Mouse (Mus musculus) forebrain, embryonic 10.5 days (tissue): Measurements from ENCODE around the gene Sbno2. TPM values are rescaled to one million over a fixed set of nuclear protein-coding genes. Genes with fewer than 3 reads are reported as not detected.
"Not testable (repeated sequence)": the region's sequence is repeated elsewhere in the genome, so short reads cannot be mapped to it uniquely, and the experiment has no call there.

Source experiments
- DNase-seq: peaks from one replicate; pipeline ENCODE4 v3.0.0-alpha.2; 2017; ENCODE audit warnings: low spot score; ENCODE audit errors: extremely low spot score
- H3K27ac ChIP-seq: fragments of 300-500 bp; sonication (generic); 2 replicates; pipeline ENCODE4 v1.5.1; 2016; ENCODE audit warnings: mild to moderate bottlenecking
- H3K27me3 ChIP-seq: fragments of 300-500 bp; sonication (generic); 2 replicates; pipeline ENCODE4 v1.6.1; 2016; ENCODE audit warnings: mild to moderate bottlenecking; ENCODE audit not compliant: poor library complexity, severe bottlenecking
- H3K36me3 ChIP-seq: fragments of 300-500 bp; sonication (generic); replicated peaks from 2 replicates; pipeline ENCODE4 v1.6.1; 2016; ENCODE audit warnings: mild to moderate bottlenecking, moderate library complexity
- H3K4me1 ChIP-seq: fragments of 300-500 bp; sonication (generic); 2 replicates; pipeline ENCODE4 v1.6.1; 2016
- H3K4me3 ChIP-seq: fragments of 300-500 bp; sonication (generic); 2 replicates; pipeline ENCODE4 v1.5.1; 2016; ENCODE audit warnings: mild to moderate bottlenecking, moderate library complexity
- H3K9me3 ChIP-seq: fragments of 300-500 bp; sonication (generic); 2 replicates; pipeline ENCODE4 v1.6.1; 2016; ENCODE audit warnings: mild to moderate bottlenecking, moderate library complexity
- WGBS: fragments of 180-500 bp; shearing (Covaris S2); methylation state at CpG from one replicate; pipeline ENCODE4 v1.1.7; 2016; 5-methylcytosine and 5-hydroxymethylcytosine counted together
- polyA plus RNA-seq: library from polyadenylated mRNA; unstranded; fragments of >200 nt; fragmentation: Nextera tagmentation; extraction: Ambion mirVana; gene quantifications from 2 replicates; pipeline ENCODE4 v1.2.1, GENCODE M21; 2016

The Sbno2 gene
- polyA plus RNA-seq, 1 experiment from 2014 or later = 15.6 TPM

GRCm38 (mm10) chr10:80045766-80046165 is 59.6 kb downstream of the Sbno2 start:
- peaks cover 12% of the 10 kb centered on the region; the same call in 1 of the 2 replicates for H3K27me3 ChIP-seq
- no peaks in the 10 kb centered on the region for H3K36me3 ChIP-seq
- H3K9me3 ChIP-seq = no peaks in the 10 kb centered on the region
- whole genome bisulfite sequencing = 86% methylated on average over 5 of the region's 5 CpGs
- peaks cover 52% of the 10 kb centered on the region for H3K4me1 ChIP-seq
- H3K4me3 ChIP-seq = no peak overlapping the region
- no peak overlapping the region for H3K27ac ChIP-seq
- no peak for DNase-seq

- DNase-seq, H3K36me3 ChIP-seq, H3K27ac ChIP-seq, H3K4me3 ChIP-seq, H3K9me3 ChIP-seq: not testable (repeated sequence)
- WGBS = 94% methylated on average over 3 of the region's 4 CpGs
- peaks cover 12% of the 10 kb centered on the region; the same call in 1 of the 2 replicates for H3K27me3 ChIP-seq
- H3K4me1 ChIP-seq = peaks cover 48% of the 10 kb centered on the region
Observed at GRCm38 (mm10) chr10:80045364-80045763, 60.0 kb downstream of the Sbno2 start.

- Histone ChIP-seq H3K9me3 (no peaks in the 10 kb centered on the region), H3K27me3 (peaks cover 12% of the 10 kb centered on the region; the same call in 1 of the 2 replicates), H3K4me1 (peaks cover 43% of the 10 kb centered on the region), H3K36me3 (no peaks in the 10 kb centered on the region), H3K27ac (peak overlapping the region; percentile 71), H3K4me3 (peak overlapping the region; percentile 1; the same call in 1 of the 2 replicates)
- 38% methylated on average over 4 of the region's 4 CpGs for WGBS
- DNase-seq = no peak
Observed at GRCm38 (mm10) chr10:80044087-80044486, 61.3 kb downstream of the Sbno2 start.

- H3K27me3 ChIP-seq, H3K9me3 ChIP-seq, H3K27ac ChIP-seq, DNase-seq, H3K4me3 ChIP-seq: not testable (repeated sequence)
- Histone ChIP-seq H3K4me1 (peaks cover 34% of the 10 kb centered on the region), H3K36me3 (peaks cover 19% of the 10 kb centered on the region)
- 88% methylated on average over 8 of the region's 8 CpGs for WGBS
Observed at GRCm38 (mm10) chr10:80041409-80042060, 63.8 kb downstream of the Sbno2 start.

GRCm38 (mm10) chr10:80039559-80039979 is 65.8 kb downstream of the Sbno2 start, which contains the start of gene Polr2e:
Gene Polr2e (minus strand): TSS chr10:80039795.
- Histone ChIP-seq H3K36me3 (peaks cover 39% of the 10 kb centered on the region), H3K9me3 (no peaks in the 10 kb centered on the region), H3K27me3 (no peaks in the 10 kb centered on the region), H3K4me1 (peaks cover 33% of the 10 kb centered on the region), H3K4me3 (peak within 1 kb of the TSS; percentile 84), H3K27ac (peak within 1 kb of the TSS; percentile 85)
- DNase-seq = peak; percentile 99
- under 1% methylated on average over 40 of the region's 40 CpGs for WGBS

- no peaks in the 10 kb centered on the region for H3K9me3 ChIP-seq
- no peaks in the 10 kb centered on the region for H3K27me3 ChIP-seq
- peak overlapping the region; percentile 84; the same call in 1 of the 2 replicates for H3K4me3 ChIP-seq
- no peak for DNase-seq
- H3K36me3 ChIP-seq = peaks cover 44% of the 10 kb centered on the region
- H3K4me1 ChIP-seq = peaks cover 36% of the 10 kb centered on the region
- 93% methylated on average over 13 of the region's 13 CpGs for WGBS
- H3K27ac ChIP-seq = no peak overlapping the region
Observed at GRCm38 (mm10) chr10:80036832-80037231, 68.5 kb downstream of the Sbno2 start.

- Histone ChIP-seq H3K36me3 (peaks cover 49% of the 10 kb centered on the region), H3K9me3 (no peaks in the 10 kb centered on the region), H3K27ac (no peak overlapping the region), H3K4me1 (peaks cover 36% of the 10 kb centered on the region), H3K4me3 (no peak overlapping the region), H3K27me3 (no peaks in the 10 kb centered on the region)
- WGBS = 92% methylated on average over 5 of the region's 5 CpGs
- DNase-seq = no peak
Observed at GRCm38 (mm10) chr10:80035686-80036085, 69.7 kb downstream of the Sbno2 start.

- Histone ChIP-seq H3K27me3 (no peaks in the 10 kb centered on the region), H3K36me3 (peaks cover 52% of the 10 kb centered on the region), H3K9me3 (no peaks in the 10 kb centered on the region), H3K4me3 (no peak overlapping the region), H3K27ac (no peak overlapping the region), H3K4me1 (peaks cover 36% of the 10 kb centered on the region)
- no peak for DNase-seq
- 88% methylated on average over 8 of the region's 8 CpGs for WGBS
Observed at GRCm38 (mm10) chr10:80035148-80035547, 70.2 kb downstream of the Sbno2 start.

- H3K27ac ChIP-seq = peak overlapping the region; percentile 5
- no peak overlapping the region for H3K4me3 ChIP-seq
- WGBS = 52% methylated on average over 9 of the region's 9 CpGs
- H3K4me1 ChIP-seq = peaks cover 25% of the 10 kb centered on the region
- H3K27me3 ChIP-seq = no peaks in the 10 kb centered on the region
- no peaks in the 10 kb centered on the region for H3K9me3 ChIP-seq
- no peak for DNase-seq
- H3K36me3 ChIP-seq = peaks cover 57% of the 10 kb centered on the region
Observed at GRCm38 (mm10) chr10:80033511-80034391, 71.6 kb downstream of the Sbno2 start.

- 75% methylated on average over 5 of the region's 5 CpGs for WGBS
- H3K27ac ChIP-seq = peak overlapping the region; percentile 36
- DNase-seq = no peak
- peaks cover 57% of the 10 kb centered on the region for H3K36me3 ChIP-seq
- no peaks in the 10 kb centered on the region for H3K9me3 ChIP-seq
- peaks cover 17% of the 10 kb centered on the region for H3K4me1 ChIP-seq
- H3K4me3 ChIP-seq = no peak overlapping the region
- H3K27me3 ChIP-seq = no peaks in the 10 kb centered on the region
Observed at GRCm38 (mm10) chr10:80032799-80033480, 72.4 kb downstream of the Sbno2 start.

- Histone ChIP-seq H3K4me3 (no peak overlapping the region), H3K4me1 (peaks cover 17% of the 10 kb centered on the region), H3K27ac (no peak overlapping the region), H3K36me3 (peaks cover 37% of the 10 kb centered on the region), H3K9me3 (no peaks in the 10 kb centered on the region), H3K27me3 (no peaks in the 10 kb centered on the region)
- WGBS = 86% methylated on average over 17 of the region's 17 CpGs
- no peak for DNase-seq
Observed at GRCm38 (mm10) chr10:80030736-80031135, 74.6 kb downstream of the Sbno2 start.

- H3K27ac ChIP-seq = no peak overlapping the region
- H3K27me3 ChIP-seq = no peaks in the 10 kb centered on the region
- no peak for DNase-seq
- H3K4me1 ChIP-seq = peaks cover 14% of the 10 kb centered on the region
- H3K36me3 ChIP-seq = peaks cover 31% of the 10 kb centered on the region
- H3K4me3 ChIP-seq = no peak overlapping the region
- H3K9me3 ChIP-seq = no peaks in the 10 kb centered on the region
- WGBS = 88% methylated on average over 9 of the region's 9 CpGs
Observed at GRCm38 (mm10) chr10:80030191-80030590, 75.2 kb downstream of the Sbno2 start.
